Mouse (Mus musculus): ENCODE results near the gene Kdm4a.

The Kdm4a gene

GRCm38 (mm10) chr4:118112601-118113000 is 67.2 kb downstream of the Kdm4a start:
- DNase-seq = no peak

GRCm38 (mm10) chr4:118109649-118110048 is 70.2 kb downstream of the Kdm4a start:
- DNase-seq = no peak

GRCm38 (mm10) chr4:118108779-118109178 is 71.1 kb downstream of the Kdm4a start:
- DNase-seq = peak; percentile 20 to 30

- no peak for DNase-seq
Observed at GRCm38 (mm10) chr4:118105256-118106053, 74.4 kb downstream of the Kdm4a start.

GRCm38 (mm10) chr4:118103280-118103830 is 76.5 kb downstream of the Kdm4a start:
- no peak for DNase-seq

- no peak for DNase-seq
Observed at GRCm38 (mm10) chr4:118101497-118101896, 78.3 kb downstream of the Kdm4a start.

- DNase-seq = peak in 1 of 2 experiments; percentile 13
Observed at GRCm38 (mm10) chr4:118099637-118100364, 80.0 kb downstream of the Kdm4a start.

- peak; percentile 59 to 73 for DNase-seq
Observed at GRCm38 (mm10) chr4:118098571-118098970, 81.3 kb downstream of the Kdm4a start.

- no peak for DNase-seq
Observed at GRCm38 (mm10) chr4:118096069-118096468, 83.8 kb downstream of the Kdm4a start.

GRCm38 (mm10) chr4:118092784-118093457 is 86.9 kb downstream of the Kdm4a start:
- DNase-seq = no peak

GRCm38 (mm10) chr4:118090449-118090848 is 89.4 kb downstream of the Kdm4a start:
- DNase-seq = no peak

- DNase-seq = peak; percentile 23 to 45
Observed at GRCm38 (mm10) chr4:118089939-118090338, 89.9 kb downstream of the Kdm4a start.

GRCm38 (mm10) chr4:118088771-118089170 is 91.1 kb downstream of the Kdm4a start:
- DNase-seq = no peak

Data from lung, adult 18-20 months (tissue).